Mouse (Mus musculus) limb, embryonic 11.5 days (tissue): ENCODE measurements at regions not wholly inside any gene's neighbourhood (a gene's known extent, or its start where the extent isn't known, plus 50 kb on each side); places are given as distances from the start of the nearest gene placed in this dataset.
A peak's percentile ranks its signal among the peaks of the same experiment; 100 is the strongest.

Experiments used
- ATAC-seq: fragments of 200-750 bp; cut with Nextera tagmentation; 2 replicates; pipeline ENCODE4 v1.8.0; 2017; ENCODE audit warnings: low read depth; ENCODE audit not compliant: insufficient number of reproducible peaks, low FRiP score, low TSS enrichment
- DNase-seq: peaks from one replicate; pipeline ENCODE4 v3.0.0-alpha.2; 2015; ENCODE audit warnings: low spot score
- H3K27ac ChIP-seq: fragments of 300-500 bp; sonication (generic); replicated peaks from 2 replicates; pipeline ENCODE4 v1.5.1; 2014; ENCODE audit warnings: low read depth, mild to moderate bottlenecking, low read length
- H3K27me3 ChIP-seq: fragments of 300-500 bp; sonication (generic); 2 replicates; pipeline ENCODE4 v1.6.1; 2014; ENCODE audit warnings: mild to moderate bottlenecking, low read length, mixed read lengths; ENCODE audit not compliant: control insufficient read depth, insufficient read depth
- H3K36me3 ChIP-seq: fragments of 300-500 bp; sonication (generic); 2 replicates; pipeline ENCODE4 v1.6.1; 2014; ENCODE audit warnings: mild to moderate bottlenecking, low read length, moderate library complexity, mixed read lengths; ENCODE audit not compliant: control insufficient read depth, insufficient read depth
- H3K4me1 ChIP-seq: fragments of 300-500 bp; sonication (generic); 2 replicates; pipeline ENCODE4 v1.6.1; 2014; ENCODE audit warnings: low read length, mixed read lengths; ENCODE audit not compliant: control insufficient read depth, insufficient read depth
- H3K4me2 ChIP-seq: fragments of 300-500 bp; sonication (generic); 2 replicates; pipeline ENCODE4 v1.6.1; 2014; ENCODE audit warnings: low read depth, mild to moderate bottlenecking, moderate library complexity; ENCODE audit not compliant: severe bottlenecking
- H3K4me3 ChIP-seq: fragments of 300-500 bp; sonication (generic); 2 replicates; pipeline ENCODE4 v1.5.1; 2014; ENCODE audit warnings: low read depth, low read length
- H3K9ac ChIP-seq: fragments of 300-500 bp; sonication (generic); 2 replicates; pipeline ENCODE4 v1.6.1; 2014; ENCODE audit warnings: mild to moderate bottlenecking, low read length
- H3K9me3 ChIP-seq: fragments of 300-500 bp; sonication (generic); 2 replicates; pipeline ENCODE4 v1.6.1; 2016; ENCODE audit warnings: low read length; ENCODE audit not compliant: control insufficient read depth
- WGBS: fragments of 180-500 bp; shearing (Covaris S2); extraction: QIAGEN DNeasy Blood & Tissue Kit; methylation state at CpG from one replicate; pipeline ENCODE4 v1.1.7; 2014; 5-methylcytosine and 5-hydroxymethylcytosine counted together

- no peaks in the 10 kb centered on the region for H3K27me3 ChIP-seq
- no peak overlapping the region for H3K9ac ChIP-seq
- WGBS: 87% methylated on average over 4 of the region's 4 CpGs
- no peaks in the 10 kb centered on the region for H3K36me3 ChIP-seq
- no peak overlapping the region for H3K4me3 ChIP-seq
- no peaks in the 10 kb centered on the region for H3K4me1 ChIP-seq
- H3K27ac ChIP-seq: no peak overlapping the region
- ATAC-seq: no peak
- no peaks in the 10 kb centered on the region for H3K9me3 ChIP-seq
- no peak for DNase-seq
- H3K4me2 ChIP-seq: no peak overlapping the region
Observed at GRCm38 (mm10) chr5:4697346-4698095, 60.3 kb downstream of the Fzd1 start.

DNA sequence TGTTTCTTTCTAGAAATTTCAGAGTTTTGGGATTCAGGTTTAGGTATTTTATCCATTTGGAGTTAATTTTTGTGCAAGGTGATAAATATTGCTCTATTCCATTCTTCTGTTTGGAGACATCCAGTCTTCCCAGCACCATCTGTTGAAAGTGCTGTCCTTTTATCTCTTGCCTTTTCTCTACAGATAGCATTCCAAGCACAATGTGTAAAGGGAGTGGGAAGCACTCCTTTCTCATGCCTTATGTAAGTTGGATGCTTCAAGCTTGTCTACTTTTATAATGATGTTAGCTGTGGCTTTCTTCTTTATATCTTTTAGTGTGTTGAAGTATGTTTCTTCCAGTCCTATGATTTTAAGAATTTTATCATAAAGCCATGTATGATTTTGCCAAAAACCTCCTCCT, 61.1 kb downstream of the Fzd1 start:
- no peaks in the 10 kb centered on the region for H3K4me1 ChIP-seq
- H3K4me2 ChIP-seq: no peak overlapping the region
- H3K9ac ChIP-seq: no peak overlapping the region
- H3K4me3 ChIP-seq: no peak overlapping the region
- H3K9me3 ChIP-seq: no peaks in the 10 kb centered on the region
- ATAC-seq (no peak), DNase-seq (no peak)
- no peak overlapping the region for H3K27ac ChIP-seq
- no peaks in the 10 kb centered on the region for H3K27me3 ChIP-seq
- no peaks in the 10 kb centered on the region for H3K36me3 ChIP-seq

GRCm38 (mm10) chr5:4689130-4689529, 68.7 kb downstream of the Fzd1 start:
- H3K4me3 ChIP-seq: no peak overlapping the region
- no peak overlapping the region for H3K27ac ChIP-seq
- no peaks in the 10 kb centered on the region for H3K36me3 ChIP-seq
- H3K9me3 ChIP-seq: no peaks in the 10 kb centered on the region
- no peak for DNase-seq
- 0 out of 2 replicates have a peak, but pooled peaks cover 7% of the 10 kb centered on the region for H3K4me1 ChIP-seq
- no peak overlapping the region for H3K9ac ChIP-seq
- no peaks in the 10 kb centered on the region for H3K27me3 ChIP-seq
- 81% methylated on average over 2 of the region's 2 CpGs for WGBS
- H3K4me2 ChIP-seq: no peak overlapping the region
- ATAC-seq: no peak

- H3K9me3 ChIP-seq: no peaks in the 10 kb centered on the region
- H3K36me3 ChIP-seq: no peaks in the 10 kb centered on the region
- H3K9ac ChIP-seq: no peak overlapping the region
- DNase-seq (no peak), ATAC-seq (no peak)
- H3K27me3 ChIP-seq: no peaks in the 10 kb centered on the region
- no peak overlapping the region for H3K4me2 ChIP-seq
- no peak overlapping the region for H3K4me3 ChIP-seq
- whole genome bisulfite sequencing: 88% methylated on average over 2 of the region's 2 CpGs
- H3K27ac ChIP-seq: no peak overlapping the region
- H3K4me1 ChIP-seq: no peaks in the 10 kb centered on the region
Observed at GRCm38 (mm10) chr5:4675316-4675715, 82.5 kb downstream of the Fzd1 start.

- Histone ChIP-seq H3K27ac (no peak overlapping the region), H3K9ac (no peak overlapping the region), H3K36me3 (no peaks in the 10 kb centered on the region), H3K9me3 (no peaks in the 10 kb centered on the region), H3K4me3 (no peak overlapping the region), H3K4me2 (no peak overlapping the region), H3K27me3 (no peaks in the 10 kb centered on the region), H3K4me1 (peaks cover 5% of the 10 kb centered on the region; the same call in 1 of the 2 replicates)
- WGBS: 76% methylated on average over 12 of the region's 12 CpGs
- no peak for ATAC-seq
- DNase-seq: no peak
Observed at GRCm38 (mm10) chr5:4666381-4666780, 91.5 kb downstream of the Fzd1 start.

DNA sequence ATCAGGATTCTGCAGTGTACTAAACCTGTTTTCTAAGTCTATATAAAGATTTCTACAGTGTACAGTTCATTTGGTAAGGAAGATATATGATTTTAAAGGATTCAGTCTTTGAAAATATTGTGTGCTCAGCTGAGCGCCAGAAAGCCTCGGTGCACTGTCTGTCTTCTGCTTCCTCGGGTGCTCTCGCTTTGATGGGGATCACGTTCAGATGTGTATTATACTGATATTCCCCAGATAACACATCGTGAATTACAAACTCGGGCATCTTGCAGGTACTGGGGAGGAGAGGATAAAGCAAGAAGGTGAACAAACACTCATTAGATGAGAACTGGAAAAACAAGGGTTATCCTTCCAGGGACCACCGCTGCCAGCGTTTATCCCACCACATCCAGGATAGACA, 91.9 kb downstream of the Fzd1 start:
- DNase-seq (no peak), ATAC-seq (no peak)

GRCm38 (mm10) chr5:4664918-4665317, 92.9 kb downstream of the Fzd1 start:
- no peak overlapping the region for H3K9ac ChIP-seq
- no peaks in the 10 kb centered on the region for H3K9me3 ChIP-seq
- H3K36me3 ChIP-seq: no peaks in the 10 kb centered on the region
- H3K4me3 ChIP-seq: no peak overlapping the region
- DNase-seq: no peak
- 71% methylated on average over 4 of the region's 4 CpGs for WGBS
- H3K4me1 ChIP-seq: peaks cover 5% of the 10 kb centered on the region; the same call in 1 of the 2 replicates
- H3K27ac ChIP-seq: no peak overlapping the region
- ATAC-seq: no peak
- H3K4me2 ChIP-seq: no peak overlapping the region
- H3K27me3 ChIP-seq: no peaks in the 10 kb centered on the region

More for the DNA sequence above, 91.9 kb downstream of the Fzd1 start:
- no peak overlapping the region for H3K4me2 ChIP-seq
- no peaks in the 10 kb centered on the region for H3K27me3 ChIP-seq
- no peak overlapping the region for H3K27ac ChIP-seq
- H3K36me3 ChIP-seq: no peaks in the 10 kb centered on the region
- 84% methylated on average over 9 of the region's 9 CpGs for WGBS
- H3K9me3 ChIP-seq: no peaks in the 10 kb centered on the region
- peaks cover 5% of the 10 kb centered on the region; the same call in 1 of the 2 replicates for H3K4me1 ChIP-seq
- H3K4me3 ChIP-seq: no peak overlapping the region
- H3K9ac ChIP-seq: no peak overlapping the region

GRCm38 (mm10) chr5:4664488-4664887, 93.3 kb downstream of the Fzd1 start:
- H3K27me3 ChIP-seq: no peaks in the 10 kb centered on the region
- DNase-seq (no peak), ATAC-seq (no peak)
- no peaks in the 10 kb centered on the region for H3K9me3 ChIP-seq
- H3K4me2 ChIP-seq: no peak overlapping the region
- H3K9ac ChIP-seq: no peak overlapping the region
- no peak overlapping the region for H3K27ac ChIP-seq
- no peaks in the 10 kb centered on the region for H3K36me3 ChIP-seq
- H3K4me1 ChIP-seq: peaks cover 5% of the 10 kb centered on the region; the same call in 1 of the 2 replicates
- no peak overlapping the region for H3K4me3 ChIP-seq
- WGBS: 63% methylated on average over 10 of the region's 10 CpGs

DNA sequence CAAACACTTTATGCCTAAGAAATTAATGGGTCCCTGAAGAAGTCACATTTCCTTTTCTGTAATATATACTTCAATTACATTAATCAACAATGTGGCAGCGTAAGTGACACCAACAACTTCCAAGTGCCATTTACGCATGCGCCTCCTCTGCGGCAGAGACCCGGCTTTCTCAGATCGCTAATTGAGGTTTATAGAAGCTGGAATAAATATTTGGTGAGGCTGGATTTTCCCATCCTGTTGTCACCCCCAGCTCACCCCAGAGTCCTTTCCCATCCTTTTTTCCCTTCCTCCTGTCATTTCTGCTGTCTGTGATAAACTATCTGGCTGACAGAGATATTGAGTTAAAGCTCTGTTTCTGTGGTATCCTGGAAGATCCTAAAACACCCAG, 95.6 kb downstream of the Fzd1 start:
- Histone ChIP-seq H3K9me3 (no peaks in the 10 kb centered on the region), H3K27me3 (no peaks in the 10 kb centered on the region), H3K4me2 (peak overlapping the region; percentile 8; the same call in 1 of the 2 replicates), H3K9ac (no peak overlapping the region), H3K36me3 (no peaks in the 10 kb centered on the region), H3K27ac (no peak overlapping the region), H3K4me3 (no peak overlapping the region), H3K4me1 (peaks cover 5% of the 10 kb centered on the region; the same call in 1 of the 2 replicates)
- WGBS: 31% methylated on average over 6 of the region's 6 CpGs
- ATAC-seq: no peak
- DNase-seq: no peak
